Mouse (Mus musculus) neural tube, embryonic 12.5 days (tissue): ENCODE results near the gene Ppp1cb. TPM values are rescaled to one million over a fixed set of nuclear protein-coding genes. Genes with fewer than 3 reads are reported as not detected.
"Not testable (repeated sequence)": the region's sequence is repeated elsewhere in the genome, so short reads cannot be mapped to it uniquely, and the experiment has no call there.

Experiments
- ATAC-seq: fragments of 200-750 bp; cut with Nextera tagmentation; 2 replicates; pipeline ENCODE4 v1.8.0; 2017; ENCODE audit warnings: low read depth, mild to moderate bottlenecking, moderate TSS enrichment, moderate library complexity; ENCODE audit not compliant: low FRiP score
- H3K27ac ChIP-seq: fragments of 300-500 bp; sonication (generic); 2 replicates; pipeline ENCODE4 v1.5.1; 2016
- H3K27me3 ChIP-seq: fragments of 300-500 bp; sonication (generic); replicated peaks from 2 replicates; pipeline ENCODE4 v1.6.1; 2016; ENCODE audit warnings: mild to moderate bottlenecking
- H3K36me3 ChIP-seq: fragments of 300-500 bp; sonication (generic); 2 replicates; pipeline ENCODE4 v1.6.1; 2016; ENCODE audit warnings: mild to moderate bottlenecking
- H3K4me1 ChIP-seq: fragments of 300-500 bp; sonication (generic); 2 replicates; pipeline ENCODE4 v1.6.1; 2016
- H3K4me2 ChIP-seq: fragments of 300-500 bp; sonication (generic); replicated peaks from 2 replicates; pipeline ENCODE4 v1.6.1; 2016; ENCODE audit warnings: mild to moderate bottlenecking
- H3K4me3 ChIP-seq: fragments of 300-500 bp; sonication (generic); 2 replicates; pipeline ENCODE4 v1.5.1; 2016
- H3K9ac ChIP-seq: fragments of 300-500 bp; sonication (generic); 2 replicates; pipeline ENCODE4 v1.6.1; 2016; ENCODE audit warnings: mild to moderate bottlenecking
- H3K9me3 ChIP-seq: fragments of 300-500 bp; sonication (generic); 2 replicates; pipeline ENCODE4 v1.6.1; 2016; ENCODE audit warnings: mild to moderate bottlenecking
- WGBS: fragments of 180-500 bp; shearing (Covaris S2); methylation state at CpG from one replicate; pipeline ENCODE4 v1.1.7; 2016; 5-methylcytosine and 5-hydroxymethylcytosine counted together
- polyA plus RNA-seq: library from polyadenylated mRNA; unstranded; fragments of >200 nt; fragmentation: Nextera tagmentation; extraction: Ambion mirVana; gene quantifications from 2 replicates; pipeline ENCODE4 v1.2.1, GENCODE M21; 2016

Ppp1cb gene
- polyA plus RNA-seq, 1 experiment from 2014 or later, result 218 TPM

- H3K4me2 ChIP-seq, result no peak overlapping the region
- WGBS, result 81% methylated on average over 8 of the region's 8 CpGs
Measured at GRCm38 (mm10) chr5:32424464-32424863, 34.2 kb upstream of the Ppp1cb start.

GRCm38 (mm10) chr5:32425485-32426171 is 33.0 kb upstream of the Ppp1cb start:
- Histone ChIP-seq H3K27me3 (no peaks in the 10 kb centered on the region), H3K4me3 (no peak overlapping the region), H3K4me1 (0 out of 2 replicates have a peak, but pooled peaks cover 10% of the 10 kb centered on the region), H3K36me3 (no peaks in the 10 kb centered on the region), H3K27ac (no peak overlapping the region), H3K4me2 (no peak overlapping the region), H3K9ac (no peak overlapping the region), H3K9me3 (no peaks in the 10 kb centered on the region)
- ATAC-seq, result no peak
- WGBS, result 77% methylated on average over 14 of the region's 14 CpGs

More at GRCm38 (mm10) chr5:32424464-32424863, 34.2 kb upstream of the Ppp1cb start:
- Histone ChIP-seq H3K27me3 (no peaks in the 10 kb centered on the region), H3K36me3 (no peaks in the 10 kb centered on the region), H3K4me1 (0 out of 2 replicates have a peak, but pooled peaks cover 10% of the 10 kb centered on the region), H3K27ac (no peak overlapping the region), H3K9ac (no peak overlapping the region), H3K9me3 (no peaks in the 10 kb centered on the region), H3K4me3 (no peak overlapping the region)
- ATAC-seq, result no peak

GRCm38 (mm10) chr5:32430399-32430798 is 28.2 kb upstream of the Ppp1cb start:
- Histone ChIP-seq H3K4me2 (no peak overlapping the region), H3K4me3 (no peak overlapping the region), H3K4me1 (no peaks in the 10 kb centered on the region), H3K27me3 (no peaks in the 10 kb centered on the region), H3K9me3 (no peaks in the 10 kb centered on the region), H3K36me3 (no peaks in the 10 kb centered on the region), H3K9ac (no peak overlapping the region), H3K27ac (no peak overlapping the region)
- 97% methylated on average over 1 of the region's 1 CpGs for WGBS
- ATAC-seq, result no peak

GRCm38 (mm10) chr5:32434346-32434745 is 24.3 kb upstream of the Ppp1cb start:
- WGBS, result 88% methylated on average over 3 of the region's 3 CpGs

GRCm38 (mm10) chr5:32435612-32436011 is 23.0 kb upstream of the Ppp1cb start:
- no peaks in the 10 kb centered on the region for H3K27me3 ChIP-seq
- H3K4me3 ChIP-seq, result no peak overlapping the region
- no peak overlapping the region for H3K27ac ChIP-seq
- no peaks in the 10 kb centered on the region for H3K9me3 ChIP-seq
- no peak overlapping the region for H3K4me2 ChIP-seq
- 92% methylated on average over 3 of the region's 3 CpGs for WGBS
- no peaks in the 10 kb centered on the region for H3K4me1 ChIP-seq
- no peaks in the 10 kb centered on the region for H3K36me3 ChIP-seq
- no peak for ATAC-seq
- no peak overlapping the region for H3K9ac ChIP-seq

More at GRCm38 (mm10) chr5:32434346-32434745, 24.3 kb upstream of the Ppp1cb start:
- H3K9me3 ChIP-seq, H3K27me3 ChIP-seq, H3K36me3 ChIP-seq, H3K4me1 ChIP-seq, H3K9ac ChIP-seq, H3K4me2 ChIP-seq, H3K4me3 ChIP-seq, ATAC-seq, H3K27ac ChIP-seq: not testable (repeated sequence)

GRCm38 (mm10) chr5:32437901-32438563 is 20.6 kb upstream of the Ppp1cb start:
- Histone ChIP-seq H3K4me2 (no peak overlapping the region), H3K36me3 (no peaks in the 10 kb centered on the region), H3K4me1 (no peaks in the 10 kb centered on the region), H3K9me3 (no peaks in the 10 kb centered on the region), H3K27ac (no peak overlapping the region), H3K9ac (no peak overlapping the region), H3K27me3 (no peaks in the 10 kb centered on the region), H3K4me3 (no peak overlapping the region)
- WGBS, result 31% methylated on average over 5 of the region's 5 CpGs
- no peak for ATAC-seq

GRCm38 (mm10) chr5:32438564-32438922 is 20.1 kb upstream of the Ppp1cb start:
- H3K9me3 ChIP-seq, result no peaks in the 10 kb centered on the region
- 60% methylated on average over 2 of the region's 2 CpGs for WGBS
- H3K4me3 ChIP-seq, result no peak overlapping the region

GRCm38 (mm10) chr5:32441336-32441735 is 17.3 kb upstream of the Ppp1cb start:
- Histone ChIP-seq H3K4me2 (no peak overlapping the region), H3K4me1 (no peaks in the 10 kb centered on the region), H3K4me3 (no peak overlapping the region), H3K27ac (no peak overlapping the region), H3K9ac (no peak overlapping the region), H3K9me3 (no peaks in the 10 kb centered on the region), H3K36me3 (no peaks in the 10 kb centered on the region), H3K27me3 (no peaks in the 10 kb centered on the region)
- ATAC-seq, result no peak
- 57% methylated on average over 3 of the region's 3 CpGs for WGBS

More at GRCm38 (mm10) chr5:32438564-32438922, 20.1 kb upstream of the Ppp1cb start:
- no peaks in the 10 kb centered on the region for H3K4me1 ChIP-seq
- ATAC-seq, result no peak
- H3K27me3 ChIP-seq, result no peaks in the 10 kb centered on the region
- H3K36me3 ChIP-seq, result no peaks in the 10 kb centered on the region
- H3K4me2 ChIP-seq, result no peak overlapping the region
- no peak overlapping the region for H3K27ac ChIP-seq
- no peak overlapping the region for H3K9ac ChIP-seq

- Histone ChIP-seq H3K4me2 (no peak overlapping the region), H3K36me3 (no peaks in the 10 kb centered on the region), H3K4me1 (no peaks in the 10 kb centered on the region), H3K27me3 (no peaks in the 10 kb centered on the region), H3K9me3 (no peaks in the 10 kb centered on the region), H3K27ac (no peak overlapping the region), H3K4me3 (no peak overlapping the region), H3K9ac (no peak overlapping the region)
- 91% methylated on average over 4 of the region's 4 CpGs for WGBS
- ATAC-seq, result no peak
Measured at GRCm38 (mm10) chr5:32441992-32442575, 16.6 kb upstream of the Ppp1cb start.

GRCm38 (mm10) chr5:32443906-32444305 is 14.7 kb upstream of the Ppp1cb start:
- no peaks in the 10 kb centered on the region for H3K36me3 ChIP-seq
- ATAC-seq, result no peak
- no peak overlapping the region for H3K9ac ChIP-seq
- H3K4me2 ChIP-seq, result no peak overlapping the region
- no peak overlapping the region for H3K27ac ChIP-seq
- WGBS, result 92% methylated on average over 3 of the region's 3 CpGs
- no peaks in the 10 kb centered on the region for H3K4me1 ChIP-seq
- H3K4me3 ChIP-seq, result no peak overlapping the region
- no peaks in the 10 kb centered on the region for H3K9me3 ChIP-seq
- H3K27me3 ChIP-seq, result no peaks in the 10 kb centered on the region

GRCm38 (mm10) chr5:32445287-32445921 is 13.2 kb upstream of the Ppp1cb start:
- Histone ChIP-seq H3K4me3 (no peak overlapping the region), H3K9me3 (no peaks in the 10 kb centered on the region), H3K4me2 (no peak overlapping the region), H3K36me3 (no peaks in the 10 kb centered on the region), H3K27me3 (no peaks in the 10 kb centered on the region), H3K9ac (no peak overlapping the region), H3K27ac (no peak overlapping the region), H3K4me1 (no peaks in the 10 kb centered on the region)
- ATAC-seq, result no peak
- 28% methylated on average over 11 of the region's 11 CpGs for whole genome bisulfite sequencing

- Histone ChIP-seq H3K27ac (no peak overlapping the region), H3K9me3 (no peaks in the 10 kb centered on the region), H3K36me3 (no peaks in the 10 kb centered on the region), H3K4me2 (no peak overlapping the region), H3K4me1 (no peaks in the 10 kb centered on the region), H3K4me3 (no peak overlapping the region), H3K27me3 (no peaks in the 10 kb centered on the region), H3K9ac (no peak overlapping the region)
- ATAC-seq, result no peak
- 43% methylated on average over 5 of the region's 5 CpGs for WGBS
Measured at GRCm38 (mm10) chr5:32446394-32446793, 12.2 kb upstream of the Ppp1cb start.
